Mouse (Mus musculus): ENCODE measurements around the gene Lipt2. TPM values are rescaled to one million over a fixed set of nuclear protein-coding genes. Genes with fewer than 3 reads are reported as not detected.

Lipt2 gene
- 16.3 and 17.3 TPM in 2 replicates for polyA plus RNA-seq (2015; fragmentation: Nextera tagmentation; extraction: Ambion mirVana)

DNA sequence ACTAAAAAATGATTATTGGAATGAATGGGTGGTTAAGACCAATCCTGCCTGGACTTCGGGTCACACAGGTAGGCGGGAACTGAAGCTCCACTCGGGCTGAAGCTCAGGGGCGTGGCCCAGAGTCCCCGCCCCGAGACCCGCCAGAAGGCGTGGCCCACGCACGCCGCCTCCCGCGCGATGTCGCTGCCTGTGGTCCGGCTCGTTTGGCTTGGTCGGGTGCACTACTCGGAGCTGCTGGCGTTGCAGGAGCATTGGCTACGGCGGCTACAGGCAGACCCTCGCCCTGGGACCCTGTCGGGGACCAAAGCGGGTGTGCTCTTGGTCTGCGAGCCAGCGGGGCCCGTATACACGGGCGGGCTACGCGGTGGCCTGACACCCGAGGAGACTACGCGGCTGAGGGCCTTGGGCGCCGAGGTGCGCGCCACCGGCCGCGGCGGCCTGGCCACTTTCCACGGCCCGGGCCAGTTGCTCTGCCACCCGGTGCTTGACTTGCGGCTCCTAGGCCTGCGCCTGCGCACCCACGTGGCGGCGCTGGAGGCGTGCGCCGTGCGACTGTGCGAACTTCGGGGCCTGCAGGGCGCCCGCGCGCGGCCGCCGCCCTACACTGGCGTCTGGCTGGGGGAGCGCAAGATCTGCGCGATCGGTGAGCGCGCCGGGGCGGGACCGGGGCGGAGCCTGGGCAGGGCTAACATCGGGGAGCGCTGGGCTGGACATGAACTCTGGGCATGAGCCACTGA lies at the start of gene Lipt2:
Gene Lipt2 (plus strand): TSS at position 173 of the 737 bp plus-strand sequence.
- Histone ChIP-seq H3K4me3 (peak within 1 kb of the TSS; percentile 80), H3K27me3 (peaks cover 12% of the 10 kb centered on the region; the same call in 1 of the 2 replicates), H3K9ac (peak within 1 kb of the TSS; percentile 89), H3K9me3 (no peaks in the 10 kb centered on the region), H3K27ac (peak within 1 kb of the TSS; percentile 94), H3K36me3 (no peaks in the 10 kb centered on the region), H3K4me1 (replicated peaks) (peaks cover 5% of the 10 kb centered on the region), H3K4me2 (peak within 1 kb of the TSS; percentile 80)
- peak; percentile 98 for ATAC-seq (ENCODE audit: low FRiP score)
- WGBS = under 1% methylated on average over 78 of the region's 78 CpGs

DNA sequence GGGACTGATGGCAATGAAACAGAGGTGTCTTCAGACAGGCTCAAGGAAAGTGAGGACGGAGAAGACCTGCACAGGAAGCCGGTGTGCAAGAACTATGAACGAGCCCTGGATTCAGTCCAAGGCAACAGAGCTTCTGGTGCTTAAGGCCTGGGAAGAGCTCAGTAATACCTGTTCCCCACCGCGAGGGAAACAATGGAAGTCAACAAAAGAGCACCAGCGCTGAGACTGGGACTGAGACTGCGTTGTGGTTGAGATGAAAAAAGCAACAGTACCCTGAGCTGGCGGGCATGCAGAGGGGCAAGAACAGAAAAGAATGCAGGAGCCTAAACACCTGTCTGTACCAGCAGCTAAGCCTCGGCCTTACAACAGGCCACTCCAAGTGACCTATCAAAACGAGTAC lies 47.6 kb upstream of the Lipt2 start:
- H3K4me3 ChIP-seq = no peak overlapping the region
- H3K9ac ChIP-seq = no peak overlapping the region
- ATAC-seq (ENCODE audit: low FRiP score) = no peak
- H3K9me3 ChIP-seq = no peaks in the 10 kb centered on the region
- H3K4me1 ChIP-seq (replicated peaks) = no peaks in the 10 kb centered on the region
- WGBS = 85% methylated on average over 10 of the region's 10 CpGs
- no peaks in the 10 kb centered on the region for H3K27me3 ChIP-seq
- H3K36me3 ChIP-seq = peaks cover 49% of the 10 kb centered on the region
- no peak overlapping the region for H3K27ac ChIP-seq
- H3K4me2 ChIP-seq = no peak overlapping the region

DNA sequence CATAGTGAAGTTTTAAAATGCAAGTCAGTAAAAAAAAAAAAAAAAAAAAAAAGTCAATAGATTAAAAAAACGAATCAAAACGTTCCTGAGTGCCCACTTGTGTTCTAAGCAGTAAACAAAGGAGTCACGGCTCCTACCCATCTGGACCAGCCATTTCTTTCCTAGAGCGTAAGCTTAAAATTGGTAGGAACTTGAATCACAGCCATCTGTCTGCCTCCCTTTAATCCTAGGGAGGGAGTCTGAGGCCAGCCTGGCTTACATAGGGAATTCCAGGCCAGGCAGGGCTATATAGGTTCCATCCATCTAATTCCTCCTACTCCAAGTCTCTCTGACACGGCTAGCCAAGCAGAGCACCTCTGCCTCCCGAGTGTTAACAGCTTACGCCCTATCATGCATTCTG lies 45.3 kb upstream of the Lipt2 start:
- WGBS = 89% methylated on average over 7 of the region's 7 CpGs
- H3K27me3 ChIP-seq = no peaks in the 10 kb centered on the region
- ATAC-seq (ENCODE audit: low FRiP score) = no peak
- no peak overlapping the region for H3K4me2 ChIP-seq
- H3K4me3 ChIP-seq = no peak overlapping the region
- H3K4me1 ChIP-seq (replicated peaks) = no peaks in the 10 kb centered on the region
- H3K36me3 ChIP-seq = peaks cover 61% of the 10 kb centered on the region
- H3K9ac ChIP-seq = no peak overlapping the region
- no peak overlapping the region for H3K27ac ChIP-seq
- H3K9me3 ChIP-seq = no peaks in the 10 kb centered on the region

DNA sequence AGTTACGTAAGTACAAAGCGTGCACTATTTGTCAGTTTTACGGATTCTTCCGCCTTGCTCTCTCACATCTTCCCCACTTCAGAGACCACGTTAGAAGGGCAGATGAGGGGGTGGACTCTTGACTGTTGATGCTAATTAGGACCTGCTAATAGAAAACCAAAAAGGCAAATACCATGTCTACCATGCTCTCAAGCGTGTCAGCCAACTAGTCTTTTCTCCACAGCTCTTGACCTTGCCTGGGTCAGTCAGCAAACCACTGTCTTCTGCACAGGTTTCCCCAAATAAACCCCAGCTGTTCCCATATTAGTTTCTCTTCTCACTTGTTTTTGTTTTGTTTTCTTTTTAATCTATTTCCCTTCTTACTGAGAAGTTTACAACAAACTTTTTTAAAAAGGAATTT lies 44.8 kb upstream of the Lipt2 start:
- 92% methylated on average over 6 of the region's 6 CpGs for WGBS
- no peak overlapping the region for H3K9ac ChIP-seq
- H3K36me3 ChIP-seq = peaks cover 63% of the 10 kb centered on the region

DNA sequence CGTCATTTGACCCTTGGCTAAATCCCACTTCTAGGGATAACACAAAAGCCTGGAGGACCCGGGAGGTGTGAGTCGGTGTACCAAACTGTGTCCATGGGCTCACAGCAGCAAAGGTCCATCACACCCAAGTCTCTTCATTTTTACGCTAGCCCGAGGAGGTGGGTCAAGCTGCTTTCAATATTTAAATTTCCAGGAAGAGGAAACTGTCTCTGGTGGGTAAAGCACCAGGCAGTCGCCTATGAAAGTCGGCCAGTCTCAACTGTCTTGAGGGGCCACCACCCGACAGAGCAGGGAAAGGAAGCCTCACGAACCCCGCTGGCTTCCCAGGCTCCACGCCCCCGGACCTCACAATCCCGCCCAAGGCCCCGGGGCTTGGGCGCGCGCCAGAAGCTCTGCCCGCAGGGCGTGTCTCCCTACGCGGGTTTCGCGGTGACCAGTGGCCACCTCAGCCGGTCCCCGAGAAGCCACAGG lies 38.3 kb upstream of the Lipt2 start:
- WGBS = under 1% methylated on average over 21 of the region's 25 CpGs
- Histone ChIP-seq H3K9me3 (no peaks in the 10 kb centered on the region), H3K4me3 (peak overlapping the region; percentile 93), H3K27me3 (no peaks in the 10 kb centered on the region), H3K9ac (peak overlapping the region; percentile 90), H3K4me2 (peak overlapping the region; percentile 85), H3K27ac (peak overlapping the region; percentile 84), H3K36me3 (peaks cover 29% of the 10 kb centered on the region), H3K4me1 (replicated peaks) (peaks cover 12% of the 10 kb centered on the region)
- ATAC-seq (ENCODE audit: low FRiP score) = peak; percentile 73

More for the DNA sequence above, 44.8 kb upstream of the Lipt2 start:
- no peak overlapping the region for H3K4me2 ChIP-seq
- no peaks in the 10 kb centered on the region for H3K9me3 ChIP-seq
- H3K4me3 ChIP-seq = no peak overlapping the region
- H3K4me1 ChIP-seq (replicated peaks) = no peaks in the 10 kb centered on the region
- ATAC-seq (ENCODE audit: low FRiP score) = no peak
- no peak overlapping the region for H3K27ac ChIP-seq
- H3K27me3 ChIP-seq = no peaks in the 10 kb centered on the region

DNA sequence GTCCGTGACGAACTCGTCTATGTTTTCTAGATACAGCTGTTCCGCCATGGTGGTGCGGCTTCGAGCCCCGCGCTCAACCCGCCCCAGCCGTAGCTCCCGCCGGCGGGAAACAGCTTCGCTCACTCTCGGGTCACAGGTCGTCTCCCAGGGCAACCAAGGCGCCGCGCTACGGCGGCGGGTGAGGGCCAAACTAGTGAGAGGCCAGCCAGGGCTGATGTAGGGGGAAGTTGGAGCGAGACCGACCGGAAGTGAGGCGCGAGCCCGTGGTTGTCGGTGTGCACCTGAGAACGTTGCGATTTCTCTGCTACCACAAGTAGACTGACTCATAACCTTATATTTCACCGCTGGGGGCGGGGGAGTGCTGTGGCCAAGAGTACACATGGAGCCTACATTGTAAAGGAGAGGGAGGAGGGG lies 37.7 kb upstream of the Lipt2 start, which contains the start of gene Pold3:
Gene Pold3 (minus strand): TSS at position 190 of the 414 bp plus-strand sequence.
- Histone ChIP-seq H3K36me3 (peaks cover 29% of the 10 kb centered on the region), H3K27ac (peak within 1 kb of the TSS; percentile 84), H3K9me3 (no peaks in the 10 kb centered on the region), H3K27me3 (no peaks in the 10 kb centered on the region), H3K9ac (peak within 1 kb of the TSS; percentile 90), H3K4me3 (peak within 1 kb of the TSS; percentile 93), H3K4me2 (peak within 1 kb of the TSS; percentile 85), H3K4me1 (replicated peaks) (peaks cover 12% of the 10 kb centered on the region)
- under 1% methylated on average over 33 of the region's 33 CpGs for WGBS
- peak; percentile 96 for ATAC-seq (ENCODE audit: low FRiP score)

DNA sequence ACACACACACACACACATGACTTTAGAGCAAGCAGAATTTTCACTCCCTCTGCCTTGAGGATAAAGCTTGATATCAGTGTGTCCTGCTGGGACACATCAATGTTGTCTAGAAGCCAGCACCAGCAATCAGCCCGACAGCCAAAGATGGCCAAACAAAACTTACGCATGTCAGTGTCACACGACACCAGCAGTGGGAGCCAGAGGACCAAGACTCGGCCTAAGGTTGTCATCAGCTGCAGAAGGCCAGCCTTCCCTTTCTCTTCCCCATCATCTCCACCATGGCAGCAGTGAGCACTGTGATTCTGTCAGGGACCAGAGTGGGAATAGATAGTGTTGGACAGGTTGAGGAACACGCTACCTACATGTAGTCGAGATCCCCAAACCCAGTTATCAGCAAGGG lies 35.6 kb upstream of the Lipt2 start:
- no peaks in the 10 kb centered on the region for H3K27me3 ChIP-seq
- H3K27ac ChIP-seq = no peak overlapping the region
- peaks cover 12% of the 10 kb centered on the region for H3K4me1 ChIP-seq (replicated peaks)
- H3K9me3 ChIP-seq = no peaks in the 10 kb centered on the region
- ATAC-seq (ENCODE audit: low FRiP score) = no peak
- H3K4me3 ChIP-seq = no peak overlapping the region
- H3K36me3 ChIP-seq = peaks cover 8% of the 10 kb centered on the region
- H3K9ac ChIP-seq = no peak overlapping the region
- WGBS = 64% methylated on average over 6 of the region's 6 CpGs
- H3K4me2 ChIP-seq = no peak overlapping the region

DNA sequence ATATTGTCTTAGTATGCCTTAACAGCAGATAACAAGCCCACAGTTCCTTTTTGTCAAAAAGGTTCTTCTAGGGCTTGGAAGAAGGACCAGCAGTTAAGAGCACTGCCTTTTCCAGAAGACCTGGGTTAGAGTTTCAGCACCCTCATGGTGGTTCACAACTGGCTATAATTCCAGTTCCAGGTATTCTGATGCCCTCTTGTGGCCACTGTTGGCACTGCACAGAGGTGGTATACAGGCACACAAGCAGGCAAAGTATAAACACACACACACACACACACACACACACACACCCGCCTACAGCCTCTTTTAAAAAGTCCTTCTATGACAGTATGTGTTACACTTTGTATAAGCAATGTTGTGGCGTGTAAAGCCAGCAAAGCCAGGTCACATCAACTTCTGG lies 34.9 kb upstream of the Lipt2 start:
- Histone ChIP-seq H3K9me3 (no peaks in the 10 kb centered on the region), H3K4me3 (no peak overlapping the region), H3K36me3 (0 out of 2 replicates have a peak, but pooled peaks cover under 1% of the 10 kb centered on the region), H3K27me3 (no peaks in the 10 kb centered on the region), H3K27ac (no peak overlapping the region), H3K9ac (no peak overlapping the region), H3K4me2 (no peak overlapping the region), H3K4me1 (replicated peaks) (peaks cover 12% of the 10 kb centered on the region)
- WGBS = 80% methylated on average over 2 of the region's 2 CpGs
- ATAC-seq (ENCODE audit: low FRiP score) = no peak

DNA sequence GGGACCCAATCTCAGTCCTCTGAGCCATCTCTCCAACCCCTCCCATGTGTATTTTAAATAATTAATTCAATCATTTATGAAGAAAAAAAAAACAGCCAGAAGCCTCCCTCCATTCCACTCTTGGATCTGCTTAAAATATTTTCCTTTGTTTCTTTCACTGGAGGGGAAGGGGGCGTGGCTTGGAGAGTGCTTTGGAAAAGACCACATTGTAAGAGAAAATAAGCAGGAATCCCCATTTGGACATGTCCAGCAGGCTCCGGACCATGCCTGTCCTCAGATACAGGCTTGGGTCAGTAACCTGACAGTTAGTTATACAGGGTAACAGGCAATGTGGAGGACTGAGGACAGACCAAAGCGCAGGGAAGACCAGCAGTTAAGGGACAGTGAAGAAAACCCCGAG lies 33.9 kb upstream of the Lipt2 start:
- H3K9me3 ChIP-seq = no peaks in the 10 kb centered on the region
- H3K4me3 ChIP-seq = no peak overlapping the region
- H3K27me3 ChIP-seq = no peaks in the 10 kb centered on the region
- peaks cover 6% of the 10 kb centered on the region for H3K4me1 ChIP-seq (replicated peaks)
- no peak for ATAC-seq (ENCODE audit: low FRiP score)
- WGBS = 71% methylated on average over 4 of the region's 4 CpGs
- H3K27ac ChIP-seq = no peak overlapping the region
- no peak overlapping the region for H3K4me2 ChIP-seq
- no peaks in the 10 kb centered on the region for H3K36me3 ChIP-seq
- no peak overlapping the region for H3K9ac ChIP-seq

DNA sequence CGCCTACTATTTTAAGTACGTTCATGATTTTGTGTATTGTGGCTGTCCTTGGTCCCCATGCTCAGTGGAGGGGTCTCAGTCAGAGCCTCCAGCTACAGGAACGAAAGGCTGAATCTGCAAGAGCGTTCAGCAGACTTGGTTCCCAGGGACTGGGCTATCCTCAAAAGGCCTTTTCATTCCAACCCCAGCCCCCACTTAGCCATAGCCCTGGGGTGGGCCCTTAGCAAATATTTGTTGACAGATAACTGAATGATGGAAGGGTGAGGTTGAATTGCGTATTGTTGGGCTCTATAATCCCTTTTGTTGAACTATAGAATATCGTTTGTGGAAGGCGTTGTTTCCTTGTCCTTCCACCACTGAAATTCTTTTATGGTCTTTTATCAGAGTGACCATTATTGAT lies 32.6 kb upstream of the Lipt2 start:
- Histone ChIP-seq H3K4me3 (no peak overlapping the region), H3K9me3 (no peaks in the 10 kb centered on the region), H3K9ac (no peak overlapping the region), H3K27ac (no peak overlapping the region), H3K27me3 (no peaks in the 10 kb centered on the region), H3K36me3 (no peaks in the 10 kb centered on the region), H3K4me2 (no peak overlapping the region), H3K4me1 (replicated peaks) (no peaks in the 10 kb centered on the region)
- ATAC-seq (ENCODE audit: low FRiP score) = no peak
- WGBS = 73% methylated on average over 7 of the region's 7 CpGs

DNA sequence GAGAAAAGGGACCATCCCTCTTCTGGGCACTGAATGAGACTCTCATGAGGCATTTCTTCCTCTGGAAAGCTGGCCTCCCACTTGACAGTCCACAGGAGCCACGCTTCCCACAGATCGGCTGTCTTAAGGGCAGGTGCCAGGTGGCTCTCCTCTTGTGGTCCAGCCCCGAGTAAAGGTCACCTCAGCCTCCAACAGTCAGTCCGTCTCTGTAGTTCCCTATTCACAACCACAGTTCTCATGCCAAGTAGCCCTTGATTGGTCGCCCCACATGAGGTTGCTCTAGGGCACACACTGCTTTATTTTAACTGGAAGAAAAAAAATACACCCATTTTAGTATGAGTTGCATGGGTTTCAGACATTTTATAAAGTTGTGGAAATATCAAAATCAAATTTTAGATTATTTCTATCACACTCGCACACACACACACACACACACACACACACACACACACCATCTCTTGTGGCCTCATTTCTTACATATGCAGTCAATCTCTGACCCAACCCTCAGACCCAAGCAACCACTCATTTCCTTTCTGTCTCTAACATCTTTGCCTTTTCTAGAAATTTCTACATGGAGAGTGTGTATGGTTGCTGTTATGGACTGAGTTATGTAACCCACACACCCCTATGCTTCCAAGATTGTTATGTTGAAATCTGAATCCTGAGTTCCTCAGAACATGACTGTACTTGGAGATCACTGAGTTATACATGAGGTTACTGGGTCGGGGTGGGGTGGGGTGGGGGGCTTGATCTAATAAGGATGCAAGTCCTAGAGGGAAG lies 30.6 kb upstream of the Lipt2 start:
- no peak for ATAC-seq (ENCODE audit: low FRiP score)
- Histone ChIP-seq H3K4me2 (no peak overlapping the region), H3K4me3 (no peak overlapping the region), H3K27ac (no peak overlapping the region), H3K9ac (no peak overlapping the region), H3K27me3 (no peaks in the 10 kb centered on the region), H3K4me1 (replicated peaks) (no peaks in the 10 kb centered on the region), H3K9me3 (no peaks in the 10 kb centered on the region), H3K36me3 (no peaks in the 10 kb centered on the region)
- 90% methylated on average over 7 of the region's 7 CpGs for whole genome bisulfite sequencing

DNA sequence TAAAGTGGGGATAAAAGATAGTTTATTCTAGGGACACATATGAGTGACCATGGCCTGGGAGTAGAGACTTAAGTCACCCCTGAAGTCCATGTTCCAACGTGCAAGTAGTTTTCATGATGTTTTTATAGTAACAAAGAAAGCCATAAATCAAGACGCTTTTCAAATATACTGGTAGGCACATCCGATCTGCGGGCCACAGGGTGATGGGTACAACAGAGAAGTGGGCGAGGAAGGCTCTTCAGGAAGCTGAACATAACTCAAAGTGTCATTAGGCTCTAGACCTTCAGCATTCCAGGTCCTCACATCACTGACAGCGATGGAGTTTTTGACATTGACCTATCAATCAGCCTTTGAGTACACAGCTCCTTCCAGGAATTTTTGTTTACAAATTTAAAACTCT lies 28.5 kb upstream of the Lipt2 start:
- ATAC-seq (ENCODE audit: low FRiP score) = no peak
- no peak overlapping the region for H3K4me2 ChIP-seq
- no peak overlapping the region for H3K9ac ChIP-seq
- H3K4me3 ChIP-seq = no peak overlapping the region
- WGBS = 60% methylated on average over 6 of the region's 6 CpGs
- H3K9me3 ChIP-seq = no peaks in the 10 kb centered on the region
- no peaks in the 10 kb centered on the region for H3K4me1 ChIP-seq (replicated peaks)
- H3K27me3 ChIP-seq = no peaks in the 10 kb centered on the region
- no peaks in the 10 kb centered on the region for H3K36me3 ChIP-seq
- H3K27ac ChIP-seq = no peak overlapping the region

Measured in hindbrain, embryonic 13.5 days (tissue).